ENCODE assay signal across 9 mouse cellular contexts in genomic region chr10:79707759-79708158, GRCm38 (mm10). TPM values are rescaled to one million over a fixed set of nuclear protein-coding genes. Genes with fewer than 3 reads are reported as not detected.
A peak's percentile ranks its signal among the peaks of the same experiment; 100 is the strongest.
DNase-seq lines count a peak whose midpoint lies in the region; ATAC-seq and TF ChIP-seq lines count a peak whose summit lies in the region.
"Had no signal": no experiment of that assay in that cellular context is flagged by ENCODE, and none has a peak within 500 bp of the region (broad histone marks: within the 10 kb centered on the region; RNA-seq: fewer than 3 reads in every experiment).

No protein-coding gene starts in this region.

- no peaks in the 10 kb centered on the region for H3K9me3 ChIP-seq in heart, embryonic 11.5 days (replicated peaks; ENCODE audit: control insufficient read depth, low read length)
- no peaks in the 10 kb centered on the region for H3K9me3 ChIP-seq in lung, postnatal 0 days (ENCODE audit: low read length)
- no peaks in the 10 kb centered on the region for H3K9me3 ChIP-seq in liver, embryonic 14.5 days (ENCODE audit: control insufficient read depth, low read length)
- no peaks in the 10 kb centered on the region for H3K9me3 ChIP-seq in kidney, embryonic 14.5 days (ENCODE audit: control insufficient read depth, low read length)

- H3K4me3 ChIP-seq in heart, embryonic 11.5 days (ENCODE audit: low read depth, low read length), result no peak overlapping the region
- H3K4me3 ChIP-seq in lung, postnatal 0 days (ENCODE audit: low read depth, low read length), result no peak overlapping the region
- peak overlapping the region; percentile 86 to 100; a peak in 3 of 4 replicates for H3K4me3 ChIP-seq in liver, embryonic 14.5 days (ENCODE audit: insufficient read depth in 1 of 2, low read depth in 2 of 2, low read length in 2 of 2)
- H3K4me3 ChIP-seq in kidney, embryonic 14.5 days (ENCODE audit: low read length), result no peak overlapping the region

- no peak for ATAC-seq in heart, embryonic 11.5 days (replicated peaks; ENCODE audit: insufficient number of reproducible peaks, low FRiP score, low TSS enrichment)
- ATAC-seq in lung, postnatal 0 days, result no peak
- no peak for ATAC-seq in liver, embryonic 14.5 days (ENCODE audit: insufficient read depth)
- ATAC-seq in kidney, embryonic 14.5 days (ENCODE audit: low FRiP score, low TSS enrichment), result no peak

- no peak for TF ChIP-seq CTCF in lung, postnatal 0 days (IDR thresholded peaks at IDR 0.05)
- TF ChIP-seq CTCF in liver, embryonic 14.5 days (IDR thresholded peaks at IDR 0.05; ENCODE audit: low read depth), result no peak

- WGBS in heart, embryonic 11.5 days (ENCODE audit: insufficient replicate concordance), result 50% methylated on average over 4 of the region's 4 CpGs
- WGBS in lung, postnatal 0 days, result 43% methylated on average over 4 of the region's 4 CpGs
- 55% methylated on average over 4 of the region's 4 CpGs for WGBS in liver, embryonic 14.5 days (ENCODE audit: insufficient replicate concordance)
- WGBS in kidney, embryonic 14.5 days, result 66% methylated on average over 4 of the region's 4 CpGs

- peaks cover 29% of the 10 kb centered on the region for H3K36me3 ChIP-seq in heart, embryonic 11.5 days (ENCODE audit: control insufficient read depth, insufficient read depth, low read length)
- H3K36me3 ChIP-seq in lung, postnatal 0 days (ENCODE audit: insufficient read depth, low read length), result peaks cover 18% of the 10 kb centered on the region
- peaks cover 63% of the 10 kb centered on the region for H3K36me3 ChIP-seq in liver, embryonic 14.5 days (replicated peaks; ENCODE audit: control insufficient read depth, insufficient read depth, low read depth)
- peaks cover 51% of the 10 kb centered on the region for H3K36me3 ChIP-seq in kidney, embryonic 14.5 days (ENCODE audit: control insufficient read depth, insufficient read depth, low read length)

- no peak for DNase-seq in heart, adult 11 months
- DNase-seq in lung, postnatal 0 days (ENCODE audit: low spot score), result peak; percentile 39
- DNase-seq in lung, postnatal 10 days, result no peak
- DNase-seq in R1 (ENCODE audit: low read depth, low spot score), result peak; percentile 79
- DNase-seq in liver, embryonic 14.5 days (ENCODE audit: low read depth in 3 of 3, low spot score in 3 of 3), result no peak
- no peak for DNase-seq in adrenal gland, adult 2 months

- H3K9ac ChIP-seq in heart, embryonic 11.5 days (ENCODE audit: low read depth, low read length), result 0 out of 2 replicates have a peak overlapping the region, but pooled peaks have one; percentile 3
- no peak overlapping the region for H3K9ac ChIP-seq in lung, postnatal 0 days (replicated peaks; ENCODE audit: low read depth)
- H3K9ac ChIP-seq in liver, embryonic 14.5 days (replicated peaks), result peak overlapping the region; percentile 19; the same call in 1 of the 2 replicates
- no peak overlapping the region for H3K9ac ChIP-seq in kidney, embryonic 14.5 days (ENCODE audit: low read depth, low read length)

- H3K4me2 ChIP-seq in heart, embryonic 11.5 days, result peak overlapping the region; percentile 79
- no peak overlapping the region for H3K4me2 ChIP-seq in lung, postnatal 0 days (replicated peaks; ENCODE audit: low read depth, low read length)
- H3K4me2 ChIP-seq in liver, embryonic 14.5 days (ENCODE audit: low read depth), result peak overlapping the region; percentile 100
- H3K4me2 ChIP-seq in kidney, embryonic 14.5 days (replicated peaks; ENCODE audit: low read depth, low read length), result no peak overlapping the region

- H3K27ac ChIP-seq in heart, embryonic 11.5 days (ENCODE audit: low read depth, low read length), result no peak overlapping the region
- H3K27ac ChIP-seq in lung, postnatal 0 days (ENCODE audit: low read length), result peak overlapping the region; percentile 11; the same call in 1 of the 2 replicates
- peak overlapping the region; percentile 98 for H3K27ac ChIP-seq in liver, embryonic 14.5 days
- H3K27ac ChIP-seq in kidney, embryonic 14.5 days (ENCODE audit: low read depth, low read length), result no peak overlapping the region

- H3K4me1 ChIP-seq in heart, embryonic 11.5 days (ENCODE audit: control insufficient read depth, insufficient read depth, low read length), result peaks cover 57% of the 10 kb centered on the region
- peaks cover 18% of the 10 kb centered on the region for H3K4me1 ChIP-seq in lung, postnatal 0 days (ENCODE audit: insufficient read depth, low read depth, low read length)
- H3K4me1 ChIP-seq in liver, embryonic 14.5 days (replicated peaks; ENCODE audit: control insufficient read depth in 2 of 2, insufficient read depth in 2 of 2, low read length in 1 of 2), result peaks cover 26 to 42% of the 10 kb centered on the region in 2 experiments
- H3K4me1 ChIP-seq in kidney, embryonic 14.5 days (ENCODE audit: control insufficient read depth, insufficient read depth, low read length), result peaks cover 31% of the 10 kb centered on the region

- TF ChIP-seq EP300 in lung, postnatal 0 days (IDR thresholded peaks at IDR 0.05), result no peak
- no peak for TF ChIP-seq EP300 in liver, embryonic 14.5 days (IDR thresholded peaks at IDR 0.05; ENCODE audit: low read depth)

- no peaks in the 10 kb centered on the region for H3K27me3 ChIP-seq in heart, embryonic 11.5 days (ENCODE audit: control insufficient read depth, insufficient read depth, low read length)
- H3K27me3 ChIP-seq in lung, postnatal 0 days (replicated peaks; ENCODE audit: insufficient read depth, low read length), result no peaks in the 10 kb centered on the region
- no peaks in the 10 kb centered on the region for H3K27me3 ChIP-seq in liver, embryonic 14.5 days (ENCODE audit: control insufficient read depth, insufficient read depth, low read length)
- no peaks in the 10 kb centered on the region for H3K27me3 ChIP-seq in kidney, embryonic 14.5 days (ENCODE audit: control insufficient read depth, insufficient read depth, low read length)

RNA-seq across cellular contexts. Expression of gene Bsg, which starts 3.5 kb away (rescaled TPM):
- 1,233 and 1,252 TPM in 2 replicates for polyA plus RNA-seq in heart, embryonic 11.5 days (2014; fragmentation: Nextera tagmentation; extraction: Ambion mirVana)
- polyA plus RNA-seq in lung, postnatal 0 days (2015; fragmentation: Nextera tagmentation; extraction: Ambion mirVana), result 1,234 and 1,299 TPM in 2 replicates
- 469 and 579 TPM in 2 replicates for polyA plus RNA-seq in liver, embryonic 14.5 days (2012; rRNA removed)
- 809 and 828 TPM in 2 replicates for polyA plus RNA-seq in liver, embryonic 14.5 days (2014; fragmentation: Nextera tagmentation; extraction: Ambion mirVana)
- polyA plus RNA-seq in kidney, embryonic 14.5 days (2014; fragmentation: Nextera tagmentation; extraction: Ambion mirVana), result 847 and 943 TPM in 2 replicates
- 100 to 1,000 TPM; 588 to 674 TPM for total RNA-seq in adrenal gland, adult 2 months (2021)
- polyA plus RNA-seq in adrenal gland, adult 2 months (2012; rRNA removed), result 314 and 321 TPM in 2 replicates

RNA-seq across cellular contexts. Expression of gene Hcn2, which starts 8.7 kb away (rescaled TPM):
- polyA plus RNA-seq in heart, embryonic 11.5 days (2014; fragmentation: Nextera tagmentation; extraction: Ambion mirVana), result 0.13 and 0.14 TPM in 2 replicates
- 0.12 and 0.15 TPM in 2 replicates for polyA plus RNA-seq in lung, postnatal 0 days (2015; fragmentation: Nextera tagmentation; extraction: Ambion mirVana)
- 0.09 and 0.17 TPM in 2 replicates for polyA plus RNA-seq in liver, embryonic 14.5 days (2012; rRNA removed)
- polyA plus RNA-seq in liver, embryonic 14.5 days (2014; fragmentation: Nextera tagmentation; extraction: Ambion mirVana), result not detected in 2 replicates
- 0.11 and 0.14 TPM in 2 replicates for polyA plus RNA-seq in kidney, embryonic 14.5 days (2014; fragmentation: Nextera tagmentation; extraction: Ambion mirVana)
- total RNA-seq in adrenal gland, adult 2 months (2021), result 1 to 10 TPM; 5.9 to 6.0 TPM
- 20.2 and 27.8 TPM in 2 replicates for polyA plus RNA-seq in adrenal gland, adult 2 months (2012; rRNA removed)
- total RNA-seq: megakaryocyte progenitor cell, adult 5-6 weeks had no signal

RNA-seq across cellular contexts. Expression of gene Gzmm, which starts 18.9 kb away (rescaled TPM):
- polyA plus RNA-seq in heart, embryonic 11.5 days (2014; fragmentation: Nextera tagmentation; extraction: Ambion mirVana), result 0.40 and 1.0 TPM in 2 replicates
- polyA plus RNA-seq in lung, postnatal 0 days (2015; fragmentation: Nextera tagmentation; extraction: Ambion mirVana), result 0.57 and 0.69 TPM in 2 replicates
- polyA plus RNA-seq in liver, embryonic 14.5 days (2012; rRNA removed), result 0.13 TPM in 2 replicates
- polyA plus RNA-seq in liver, embryonic 14.5 days (2014; fragmentation: Nextera tagmentation; extraction: Ambion mirVana), result not detected in 2 replicates
- 0.54 and 0.61 TPM in 2 replicates for polyA plus RNA-seq in kidney, embryonic 14.5 days (2014; fragmentation: Nextera tagmentation; extraction: Ambion mirVana)
- 1 to 10 TPM; 1.0 to 2.2 TPM for total RNA-seq in adrenal gland, adult 2 months (2021)
- 0.52 and 0.55 TPM in 2 replicates for polyA plus RNA-seq in adrenal gland, adult 2 months (2012; rRNA removed)

RNA-seq across cellular contexts. Expression of gene Cdc34, which starts 25.8 kb away (rescaled TPM):
- 159 and 164 TPM in 2 replicates for polyA plus RNA-seq in heart, embryonic 11.5 days (2014; fragmentation: Nextera tagmentation; extraction: Ambion mirVana)
- 52.7 and 64.3 TPM in 2 replicates for polyA plus RNA-seq in lung, postnatal 0 days (2015; fragmentation: Nextera tagmentation; extraction: Ambion mirVana)
- 106 and 127 TPM in 2 replicates for polyA plus RNA-seq in liver, embryonic 14.5 days (2012; rRNA removed)
- 115 and 124 TPM in 2 replicates for polyA plus RNA-seq in liver, embryonic 14.5 days (2014; fragmentation: Nextera tagmentation; extraction: Ambion mirVana)
- polyA plus RNA-seq in kidney, embryonic 14.5 days (2014; fragmentation: Nextera tagmentation; extraction: Ambion mirVana), result 105 and 108 TPM in 2 replicates
- 100 to 1,000 TPM in 1 of 2 experiments, 10 to 100 TPM in 1; 87.7 to 122 TPM for total RNA-seq in adrenal gland, adult 2 months (2021)
- 174 and 205 TPM in 2 replicates for polyA plus RNA-seq in adrenal gland, adult 2 months (2012; rRNA removed)

RNA-seq across cellular contexts. Expression of gene Tpgs1, which starts 38.6 kb away (rescaled TPM):
- polyA plus RNA-seq in heart, embryonic 11.5 days (2014; fragmentation: Nextera tagmentation; extraction: Ambion mirVana), result 47.4 and 48.6 TPM in 2 replicates
- polyA plus RNA-seq in lung, postnatal 0 days (2015; fragmentation: Nextera tagmentation; extraction: Ambion mirVana), result 64.6 and 71.2 TPM in 2 replicates
- polyA plus RNA-seq in liver, embryonic 14.5 days (2012; rRNA removed), result 14.3 and 18.7 TPM in 2 replicates
- polyA plus RNA-seq in liver, embryonic 14.5 days (2014; fragmentation: Nextera tagmentation; extraction: Ambion mirVana), result 24.5 and 25.7 TPM in 2 replicates
- 85.7 and 90.9 TPM in 2 replicates for polyA plus RNA-seq in kidney, embryonic 14.5 days (2014; fragmentation: Nextera tagmentation; extraction: Ambion mirVana)
- total RNA-seq in adrenal gland, adult 2 months (2021), result 10 to 100 TPM; 29.5 to 40.7 TPM
- polyA plus RNA-seq in adrenal gland, adult 2 months (2012; rRNA removed), result 147 and 149 TPM in 2 replicates

Comparison
In these comparisons a context has a peak if more than half of its experiments do, and no peak if none do; other contexts are left out.
1. DNase-seq: peak in lung, postnatal 0 days (single experiment) and R1 (single experiment); none in heart, adult 11 months (single experiment), lung, postnatal 10 days (single experiment), liver, embryonic 14.5 days (0 of 3) and adrenal gland, adult 2 months (single experiment).
2. H3K27ac ChIP-seq: peak in lung, postnatal 0 days (single experiment) and liver, embryonic 14.5 days (single experiment); none in heart, embryonic 11.5 days (single experiment) and kidney, embryonic 14.5 days (single experiment).
3. H3K4me2 ChIP-seq: peak in heart, embryonic 11.5 days (single experiment) and liver, embryonic 14.5 days (single experiment); none in lung, postnatal 0 days (single experiment) and kidney, embryonic 14.5 days (single experiment).
4. H3K4me3 ChIP-seq: peak in liver, embryonic 14.5 days (2 of 2); none in heart, embryonic 11.5 days (single experiment), lung, postnatal 0 days (single experiment) and kidney, embryonic 14.5 days (single experiment).
5. H3K9ac ChIP-seq: peak in heart, embryonic 11.5 days (single experiment) and liver, embryonic 14.5 days (single experiment); none in lung, postnatal 0 days (single experiment) and kidney, embryonic 14.5 days (single experiment).
6. RNA of gene Hcn2, which starts 8.7 kb away (polyA plus RNA-seq): 20.2 to 27.8 TPM in adrenal gland, adult 2 months; 0.13 to 0.14 TPM in heart, embryonic 11.5 days, 0.12 to 0.15 TPM in lung, postnatal 0 days, 0.11 to 0.14 TPM in kidney, embryonic 14.5 days and 0.09 to 0.17 TPM in liver, embryonic 14.5 days; every median in the first group is over 10 times any median in the second.